Mouse (Mus musculus): Measurements from ENCODE around the gene 4632433K11Rik.

- TF ChIP-seq USF1 (IDR thresholded peaks at IDR 0.05; ENCODE audit: low read depth) (no peak), CTCF (IDR thresholded peaks at IDR 0.05; ENCODE audit: control insufficient read depth, insufficient read depth, insufficient read length) (no peak), MAX (IDR thresholded peaks at IDR 0.05) (no peak), MYOD1 (IDR thresholded peaks at IDR 0.05; ENCODE audit: control insufficient read depth, insufficient read length, low read depth) (no peak), CEBPB (IDR thresholded peaks at IDR 0.05; ENCODE audit: low read depth) (no peak), FOSL1 (IDR thresholded peaks at IDR 0.05; ENCODE audit: insufficient read depth, low read length, poor library complexity, severe bottlenecking) (no peak), MYOG (IDR thresholded peaks at IDR 0.05; ENCODE audit: control insufficient read depth, extremely low read depth, insufficient read length) (no peak)
Measured at GRCm38 (mm10) chr7:5038940-5039339, 5.0 kb downstream of the 4632433K11Rik start.
